Mouse (Mus musculus): ENCODE measurements around the gene Pdss2. TPM values are rescaled to one million over a fixed set of nuclear protein-coding genes. Genes with fewer than 3 reads are reported as not detected.

Gene Pdss2
- polyA plus RNA-seq, 1 experiment, result 12.7 TPM

GRCm38 (mm10) chr10:43467659-43468058, 246.4 kb downstream of the Pdss2 start:
- 34% methylated on average over 13 of the region's 13 CpGs for WGBS
- no peak for DNase-seq (ENCODE audit: low read depth, low spot score)

- no peak for DNase-seq (ENCODE audit: low read depth, low spot score)
- 92% methylated on average over 6 of the region's 6 CpGs for WGBS
Observed at GRCm38 (mm10) chr10:43468293-43468692, 247.0 kb downstream of the Pdss2 start.

GRCm38 (mm10) chr10:43475376-43475775, 254.1 kb downstream of the Pdss2 start:
- no peak for DNase-seq (ENCODE audit: low read depth, low spot score)
- WGBS, result 37% methylated on average over 4 of the region's 4 CpGs

GRCm38 (mm10) chr10:43477459-43477858, 256.2 kb downstream of the Pdss2 start:
- DNase-seq (ENCODE audit: low read depth, low spot score), result no peak
- WGBS, result 71% methylated on average over 9 of the region's 9 CpGs

GRCm38 (mm10) chr10:43477865-43478681, 256.8 kb downstream of the Pdss2 start:
- 3% methylated on average over 42 of the region's 42 CpGs for WGBS
- DNase-seq (ENCODE audit: low read depth, low spot score), result no peak

DNA sequence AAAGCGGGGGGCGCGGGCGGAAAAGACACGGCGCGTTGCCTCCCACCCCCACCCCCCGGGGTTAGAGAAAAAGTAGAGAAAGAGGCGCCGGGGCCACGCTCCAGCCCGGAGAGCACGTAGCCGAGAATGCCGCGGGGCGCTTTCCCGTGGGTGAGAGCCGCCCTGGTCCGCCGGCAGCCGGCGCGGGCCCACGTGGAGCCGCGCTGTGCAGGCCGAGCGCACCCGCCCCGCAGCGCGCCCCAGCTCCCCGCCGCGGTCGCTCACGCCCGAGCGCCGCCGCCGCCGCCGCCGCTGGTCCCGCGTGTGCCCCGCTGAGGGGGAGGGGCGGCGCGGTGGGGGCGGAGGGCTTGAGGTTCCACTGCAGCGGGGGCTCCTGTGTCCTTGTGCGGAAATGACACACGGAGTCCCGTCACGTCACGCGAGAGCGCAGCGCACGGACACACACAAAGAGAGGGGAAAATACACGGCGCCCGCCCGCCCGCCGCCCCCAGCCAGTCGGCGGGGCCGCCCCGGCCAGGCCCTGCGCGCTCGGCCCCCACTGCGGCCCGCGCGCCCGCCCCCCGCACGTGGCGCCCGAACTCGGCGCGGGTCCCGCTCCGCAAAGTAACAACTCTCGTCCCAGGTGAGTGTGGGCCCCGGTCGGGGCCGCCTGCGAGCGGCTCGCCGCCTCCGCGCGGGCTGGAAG, 257.6 kb downstream of the Pdss2 start, which contains the start of gene Bend3:
Bend3 (plus strand) TSS at position 81 of the 685 bp plus-strand sequence.
- under 1% methylated on average over 97 of the region's 101 CpGs for WGBS
- DNase-seq (ENCODE audit: low read depth, low spot score), result no peak

DNA sequence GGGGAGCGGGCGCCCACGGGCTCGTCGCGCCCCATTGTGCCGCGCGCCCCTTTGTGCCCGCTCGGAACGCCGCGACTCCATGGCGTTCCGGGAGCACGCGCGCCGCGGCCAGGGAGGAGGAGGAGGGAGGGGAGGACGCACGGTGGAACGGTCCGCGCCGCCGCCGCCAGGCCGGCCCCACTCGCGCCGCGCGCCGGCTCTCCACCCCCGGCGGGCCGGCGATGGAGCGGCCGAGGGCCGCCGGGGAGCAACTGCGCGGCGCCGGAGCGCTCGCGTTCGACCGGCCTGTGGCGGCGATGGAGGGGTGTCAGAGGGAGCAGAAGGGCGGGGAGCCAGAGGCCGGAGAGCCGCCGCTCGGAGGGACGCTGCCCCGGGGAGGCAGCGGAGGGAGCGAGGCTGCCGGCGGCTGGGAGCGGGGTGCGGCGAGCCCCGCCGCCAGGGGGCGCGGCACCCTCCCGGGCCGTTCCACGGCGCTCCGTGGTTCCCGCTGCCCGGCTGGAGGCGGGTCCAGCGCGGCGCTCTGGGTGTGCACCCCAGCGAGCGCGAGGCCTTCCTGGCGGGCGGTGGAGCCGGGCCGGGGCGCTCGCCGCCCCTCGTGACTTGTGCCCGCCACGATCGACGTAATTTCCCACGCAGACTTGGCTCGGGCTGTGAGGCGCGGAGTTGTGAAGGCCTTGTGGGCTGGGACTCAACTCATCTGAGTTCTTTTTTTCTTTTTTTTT, 258.3 kb downstream of the Pdss2 start:
- under 1% methylated on average over 97 of the region's 103 CpGs for WGBS
- DNase-seq (ENCODE audit: low read depth, low spot score), result no peak

- DNase-seq (ENCODE audit: low read depth, low spot score), result no peak
- WGBS, result 24% methylated on average over 13 of the region's 13 CpGs
Observed at GRCm38 (mm10) chr10:43480227-43480849, 259.1 kb downstream of the Pdss2 start.

- DNase-seq (ENCODE audit: low read depth, low spot score), result no peak
- WGBS, result 69% methylated on average over 4 of the region's 4 CpGs
Observed at GRCm38 (mm10) chr10:43481179-43481578, 259.9 kb downstream of the Pdss2 start.

DNA sequence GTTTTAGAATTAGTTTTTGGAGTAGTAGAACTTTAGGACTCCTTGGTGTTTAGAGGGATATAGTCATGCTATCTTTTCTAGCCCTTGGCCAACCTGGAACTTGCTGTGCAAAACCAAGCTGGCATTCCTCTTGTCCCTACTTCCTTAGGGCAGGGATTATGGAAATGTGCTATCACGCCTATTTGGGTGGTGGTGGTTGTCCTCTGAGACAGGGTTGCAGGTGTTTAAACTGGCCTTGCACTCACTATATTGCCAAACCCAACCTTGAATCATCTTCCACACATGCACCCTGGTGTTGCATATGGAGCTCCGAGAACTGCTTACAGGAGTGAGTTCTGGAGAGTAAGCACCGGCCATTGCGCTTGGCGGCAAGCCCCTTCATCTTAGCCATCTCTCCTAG, 260.7 kb downstream of the Pdss2 start:
- DNase-seq (ENCODE audit: low read depth, low spot score), result no peak
- WGBS, result 88% methylated on average over 5 of the region's 5 CpGs

DNA sequence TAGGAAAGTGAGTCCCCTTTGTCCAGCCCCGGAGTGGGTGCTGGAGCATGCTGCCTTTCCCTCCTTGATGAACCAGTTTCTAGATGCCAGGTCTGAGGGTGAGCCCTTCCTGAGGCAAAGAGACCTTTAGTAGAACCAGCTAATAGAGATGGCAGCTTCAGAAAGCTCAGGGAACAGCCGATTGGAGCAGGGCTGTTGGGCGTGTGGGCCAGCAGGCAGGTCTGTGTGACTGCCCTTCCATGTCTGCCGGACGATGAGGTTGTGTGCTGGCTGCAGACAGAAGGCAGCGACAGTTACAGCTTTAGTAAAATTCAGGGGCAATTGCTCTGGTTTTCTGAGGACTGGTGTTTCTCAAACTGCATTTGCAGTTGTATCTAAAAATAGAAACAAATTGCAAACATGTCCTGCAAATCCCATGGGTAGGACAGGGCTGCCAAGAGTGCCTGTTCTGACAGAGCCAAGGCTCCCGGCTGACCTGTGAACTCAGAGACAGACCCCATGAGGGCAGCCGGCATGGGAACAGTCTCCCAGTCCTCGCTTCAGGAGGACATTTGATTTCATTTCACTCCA, 262.2 kb downstream of the Pdss2 start:
- 52% methylated on average over 9 of the region's 9 CpGs for WGBS
- DNase-seq (ENCODE audit: low read depth, low spot score), result no peak

- DNase-seq (ENCODE audit: low read depth, low spot score), result no peak
- 75% methylated on average over 6 of the region's 6 CpGs for WGBS
Observed at GRCm38 (mm10) chr10:43485751-43486268, 264.5 kb downstream of the Pdss2 start.

- WGBS, result 31% methylated on average over 3 of the region's 3 CpGs
- DNase-seq (ENCODE audit: low read depth, low spot score), result no peak
Observed at GRCm38 (mm10) chr10:43487441-43488010, 266.2 kb downstream of the Pdss2 start.

DNA sequence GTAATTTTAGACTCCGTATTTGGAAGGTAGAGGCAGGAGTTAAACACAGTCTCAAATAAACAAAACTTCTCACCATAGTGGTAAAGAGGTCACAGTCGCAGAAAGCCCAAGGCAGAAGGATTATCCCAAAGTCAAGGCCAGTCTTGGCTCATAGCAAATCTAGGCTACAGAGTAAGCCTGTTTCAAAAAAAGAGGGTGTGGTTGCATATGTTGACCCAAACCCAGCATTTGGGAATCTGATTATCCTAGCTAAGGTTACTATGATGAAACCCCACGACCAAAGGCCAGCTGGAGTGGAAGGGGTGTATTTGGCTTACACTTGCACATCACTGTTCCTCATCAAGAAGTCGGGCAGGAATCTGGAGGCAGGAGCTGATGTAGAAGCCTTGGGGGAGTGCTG, 267.0 kb downstream of the Pdss2 start:
- 42% methylated on average over 4 of the region's 4 CpGs for whole genome bisulfite sequencing
- DNase-seq (ENCODE audit: low read depth, low spot score), result no peak

GRCm38 (mm10) chr10:43489139-43489538, 267.9 kb downstream of the Pdss2 start:
- no peak for DNase-seq (ENCODE audit: low read depth, low spot score)
- 89% methylated on average over 7 of the region's 7 CpGs for WGBS

- no peak for DNase-seq (ENCODE audit: low read depth, low spot score)
- WGBS, result 54% methylated on average over 6 of the region's 6 CpGs
Observed at GRCm38 (mm10) chr10:43489550-43489949, 268.3 kb downstream of the Pdss2 start.

DNA sequence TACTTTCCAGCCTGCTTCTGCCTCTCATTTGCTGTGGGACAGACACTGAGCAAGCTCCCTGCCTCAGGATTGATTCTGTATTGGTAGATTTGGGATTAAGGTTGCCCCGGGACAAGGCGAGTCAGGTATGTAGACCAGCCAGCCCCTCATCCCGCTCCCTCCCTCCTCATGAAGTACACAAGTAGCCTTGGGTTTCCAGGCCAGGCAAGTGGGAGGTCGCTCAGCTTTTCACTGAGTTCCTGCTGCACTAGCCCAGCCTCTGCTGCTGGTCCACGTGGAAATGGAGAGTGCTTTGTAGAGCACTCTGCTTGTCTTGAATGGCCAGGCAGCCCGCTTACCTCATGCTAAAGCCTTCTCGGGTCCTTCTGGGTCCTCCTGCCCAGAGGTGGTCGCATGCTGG, 268.7 kb downstream of the Pdss2 start:
- 79% methylated on average over 8 of the region's 8 CpGs for WGBS

GRCm38 (mm10) chr10:43490846-43491245, 269.6 kb downstream of the Pdss2 start:
- peak; percentile 64 for DNase-seq (ENCODE audit: low read depth, low spot score)
- 43% methylated on average over 5 of the region's 5 CpGs for WGBS

More for the DNA sequence above, 268.7 kb downstream of the Pdss2 start:
- no peak for DNase-seq (ENCODE audit: low read depth, low spot score)

GRCm38 (mm10) chr10:43502599-43502998, 281.3 kb downstream of the Pdss2 start:
- no peak for DNase-seq (ENCODE audit: low read depth, low spot score)
- 94% methylated on average over 4 of the region's 4 CpGs for WGBS

Measured in large intestine, adult 2 months (tissue).